Mouse (Mus musculus) lung, embryonic 14.5 days (tissue): Measurements from ENCODE around the gene Gm49405. TPM values are rescaled to one million over a fixed set of nuclear protein-coding genes. Genes with fewer than 3 reads are reported as not detected.
"Not testable (repeated sequence)": the region's sequence is repeated elsewhere in the genome, so short reads cannot be mapped to it uniquely, and the experiment has no call there.

Experiments used
- ATAC-seq: fragments of 200-750 bp; cut with Nextera tagmentation; 2 replicates; pipeline ENCODE4 v1.8.0; 2017; ENCODE audit warnings: mild to moderate bottlenecking, moderate TSS enrichment, moderate library complexity; ENCODE audit not compliant: insufficient read depth
- DNase-seq: peaks from one replicate; pipeline ENCODE4 v3.0.0-alpha.2; 2015
- H3K27ac ChIP-seq: fragments of 300-500 bp; sonication (generic); 2 replicates; pipeline ENCODE4 v1.5.1; 2014; ENCODE audit warnings: low read depth, mild to moderate bottlenecking, moderate library complexity
- H3K27me3 ChIP-seq: fragments of 300-500 bp; sonication (generic); 2 replicates; pipeline ENCODE4 v1.6.1; 2014; ENCODE audit warnings: low read length, control low read depth; ENCODE audit not compliant: insufficient read depth
- H3K36me3 ChIP-seq: fragments of 300-500 bp; sonication (generic); 2 replicates; pipeline ENCODE4 v1.6.1; 2014; ENCODE audit warnings: control low read depth; ENCODE audit not compliant: insufficient read depth
- H3K4me1 ChIP-seq: fragments of 300-500 bp; sonication (generic); 2 replicates; pipeline ENCODE4 v1.6.1; 2014; ENCODE audit warnings: antibody characterized with exemption, control low read depth; ENCODE audit not compliant: insufficient read depth
- H3K4me2 ChIP-seq: fragments of 300-500 bp; sonication (generic); 2 replicates; pipeline ENCODE4 v1.6.1; 2014; ENCODE audit warnings: mild to moderate bottlenecking
- H3K4me3 ChIP-seq: fragments of 300-500 bp; sonication (generic); 2 replicates; pipeline ENCODE4 v1.5.1; 2014; ENCODE audit warnings: low read depth, low read length
- H3K9ac ChIP-seq: fragments of 300-500 bp; sonication (generic); 2 replicates; pipeline ENCODE4 v1.6.1; 2014
- H3K9me3 ChIP-seq: fragments of 300-500 bp; sonication (generic); 2 replicates; pipeline ENCODE4 v1.6.1; 2016; ENCODE audit warnings: low read depth, low read length, control low read depth
- CTCF ChIP-seq: IDR thresholded peaks from 2 replicates; pipeline ENCODE4 v1.5.1; 2016; ENCODE audit warnings: antibody characterized with exemption, low read depth
- WGBS: fragments of 180-500 bp; shearing (Covaris S2); extraction: QIAGEN DNeasy Blood & Tissue Kit; methylation state at CpG from one replicate; pipeline ENCODE4 v1.1.7; 2014; 5-methylcytosine and 5-hydroxymethylcytosine counted together
- polyA plus RNA-seq: library from polyadenylated mRNA; unstranded; fragments of >200 nt; fragmentation: Nextera tagmentation; extraction: Ambion mirVana; gene quantifications from 2 replicates; pipeline ENCODE4 v1.2.1, GENCODE M21; 2014

Gm49405 gene
- polyA plus RNA-seq, 1 experiment from 2014 or later, result 2.3 TPM

DNA sequence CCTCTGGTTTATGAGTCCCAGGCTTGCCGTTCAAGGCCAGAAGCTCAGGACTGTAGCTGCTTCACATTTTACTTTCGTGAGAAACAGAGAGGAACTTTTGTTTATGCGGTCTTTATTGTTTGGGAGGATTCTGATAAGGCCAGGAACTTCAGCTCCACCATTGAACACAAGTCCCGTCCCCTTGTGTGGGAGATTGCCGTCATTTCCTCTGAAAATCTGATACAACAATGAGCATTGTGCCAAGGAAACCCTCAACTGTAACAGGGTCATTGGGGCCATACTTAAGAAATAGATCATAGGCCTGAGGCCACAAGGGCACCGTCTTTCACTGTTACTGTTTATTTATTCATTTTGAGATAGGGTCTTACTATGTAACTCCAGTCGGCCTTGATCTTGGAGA is 22.8 kb downstream of the Gm49405 start:
- Histone ChIP-seq H3K36me3 (no peaks in the 10 kb centered on the region), H3K9ac (no peak overlapping the region), H3K9me3 (no peaks in the 10 kb centered on the region), H3K4me3 (no peak overlapping the region), H3K4me2 (no peak overlapping the region), H3K27me3 (no peaks in the 10 kb centered on the region), H3K4me1 (no peaks in the 10 kb centered on the region), H3K27ac (no peak overlapping the region)
- TF ChIP-seq CTCF, result no peak
- 55% methylated on average over 7 of the region's 7 CpGs for WGBS
- no peak for ATAC-seq
- no peak for DNase-seq

- H3K9me3 ChIP-seq, result no peaks in the 10 kb centered on the region
- ATAC-seq, result no peak
- H3K36me3 ChIP-seq, result no peaks in the 10 kb centered on the region
- no peak for DNase-seq
- H3K4me1 ChIP-seq, result no peaks in the 10 kb centered on the region
- no peak overlapping the region for H3K9ac ChIP-seq
- no peak for TF ChIP-seq CTCF
- H3K4me3 ChIP-seq, result no peak overlapping the region
- no peak overlapping the region for H3K4me2 ChIP-seq
- no peak overlapping the region for H3K27ac ChIP-seq
- H3K27me3 ChIP-seq, result no peaks in the 10 kb centered on the region
Observed at GRCm38 (mm10) chr19:4027576-4027975, 27.1 kb downstream of the Gm49405 start.

- DNase-seq (no peak), ATAC-seq (no peak)
- H3K9me3 ChIP-seq, result no peaks in the 10 kb centered on the region
- no peaks in the 10 kb centered on the region for H3K4me1 ChIP-seq
- 0 out of 2 replicates have a peak, but pooled peaks cover 6% of the 10 kb centered on the region for H3K36me3 ChIP-seq
- no peak for TF ChIP-seq CTCF
- no peak overlapping the region for H3K9ac ChIP-seq
- no peak overlapping the region for H3K4me3 ChIP-seq
- H3K27me3 ChIP-seq, result no peaks in the 10 kb centered on the region
- WGBS, result 58% methylated on average over 7 of the region's 7 CpGs
- H3K4me2 ChIP-seq, result no peak overlapping the region
- no peak overlapping the region for H3K27ac ChIP-seq
Observed at GRCm38 (mm10) chr19:4032668-4033067, 32.2 kb downstream of the Gm49405 start.

GRCm38 (mm10) chr19:4033298-4033697 is 32.9 kb downstream of the Gm49405 start:
- DNase-seq (no peak), ATAC-seq (no peak)
- Histone ChIP-seq H3K9me3 (no peaks in the 10 kb centered on the region), H3K4me2 (no peak overlapping the region), H3K9ac (no peak overlapping the region), H3K4me3 (no peak overlapping the region), H3K27me3 (no peaks in the 10 kb centered on the region), H3K36me3 (0 out of 2 replicates have a peak, but pooled peaks cover 6% of the 10 kb centered on the region), H3K4me1 (peaks cover 3% of the 10 kb centered on the region; the same call in 1 of the 2 replicates), H3K27ac (no peak overlapping the region)
- no peak for TF ChIP-seq CTCF
- 50% methylated on average over 3 of the region's 3 CpGs for WGBS

- no peak overlapping the region for H3K27ac ChIP-seq
Observed at GRCm38 (mm10) chr19:4033742-4034141, 33.3 kb downstream of the Gm49405 start.

DNA sequence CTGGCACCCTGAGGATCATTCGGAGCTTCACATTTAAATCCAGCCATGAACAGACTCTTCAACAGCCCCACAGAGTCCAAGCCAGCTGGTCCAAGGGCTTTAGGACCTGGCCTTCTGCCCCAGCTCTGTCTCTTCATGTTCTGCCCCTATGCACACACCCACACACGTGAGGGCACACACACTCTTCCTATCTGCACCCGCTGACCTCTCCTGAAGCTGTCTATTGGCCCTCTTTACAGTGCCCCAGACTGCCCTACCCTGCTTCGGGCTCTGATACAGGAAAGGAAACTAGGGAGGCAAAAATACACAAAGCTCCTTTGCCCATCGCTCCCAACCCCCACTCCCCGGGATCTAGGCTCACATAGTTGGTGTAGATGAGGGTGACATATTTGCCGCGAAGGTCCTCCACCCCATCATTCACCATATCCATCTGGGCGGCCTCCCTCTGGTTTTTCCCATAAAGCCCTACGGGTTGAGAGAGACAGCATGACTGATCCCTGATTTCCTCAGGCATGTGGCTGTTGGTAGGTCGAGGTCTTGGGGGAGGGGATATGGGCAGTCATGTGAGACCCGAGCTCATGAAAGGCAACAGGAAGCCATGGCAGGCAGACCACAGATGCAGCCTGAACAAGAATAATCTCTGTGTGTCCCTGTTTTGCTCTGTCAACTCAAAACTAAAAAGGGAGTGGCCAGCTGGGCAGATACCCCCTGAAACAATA is 36.1 kb downstream of the Gm49405 start:
- H3K4me1 ChIP-seq, result peaks cover 4% of the 10 kb centered on the region; the same call in 1 of the 2 replicates
- no peaks in the 10 kb centered on the region for H3K9me3 ChIP-seq
- no peak for TF ChIP-seq CTCF
- H3K27ac ChIP-seq, result no peak overlapping the region
- ATAC-seq, result no peak
- H3K4me3 ChIP-seq, result no peak overlapping the region
- DNase-seq, result no peak
- peak overlapping the region; percentile 19 for H3K4me2 ChIP-seq
- H3K27me3 ChIP-seq, result no peaks in the 10 kb centered on the region
- H3K36me3 ChIP-seq, result 0 out of 2 replicates have a peak, but pooled peaks cover 6% of the 10 kb centered on the region
- WGBS, result 62% methylated on average over 12 of the region's 12 CpGs
- no peak overlapping the region for H3K9ac ChIP-seq

More at GRCm38 (mm10) chr19:4033742-4034141, 33.3 kb downstream of the Gm49405 start:
- 56% methylated on average over 5 of the region's 5 CpGs for WGBS
- Histone ChIP-seq H3K4me2 (no peak overlapping the region), H3K9me3 (no peaks in the 10 kb centered on the region), H3K36me3 (0 out of 2 replicates have a peak, but pooled peaks cover 6% of the 10 kb centered on the region), H3K4me1 (peaks cover 4% of the 10 kb centered on the region; the same call in 1 of the 2 replicates), H3K9ac (no peak overlapping the region), H3K4me3 (no peak overlapping the region), H3K27me3 (no peaks in the 10 kb centered on the region)
- DNase-seq, result no peak
- TF ChIP-seq CTCF, result no peak
- no peak for ATAC-seq

DNA sequence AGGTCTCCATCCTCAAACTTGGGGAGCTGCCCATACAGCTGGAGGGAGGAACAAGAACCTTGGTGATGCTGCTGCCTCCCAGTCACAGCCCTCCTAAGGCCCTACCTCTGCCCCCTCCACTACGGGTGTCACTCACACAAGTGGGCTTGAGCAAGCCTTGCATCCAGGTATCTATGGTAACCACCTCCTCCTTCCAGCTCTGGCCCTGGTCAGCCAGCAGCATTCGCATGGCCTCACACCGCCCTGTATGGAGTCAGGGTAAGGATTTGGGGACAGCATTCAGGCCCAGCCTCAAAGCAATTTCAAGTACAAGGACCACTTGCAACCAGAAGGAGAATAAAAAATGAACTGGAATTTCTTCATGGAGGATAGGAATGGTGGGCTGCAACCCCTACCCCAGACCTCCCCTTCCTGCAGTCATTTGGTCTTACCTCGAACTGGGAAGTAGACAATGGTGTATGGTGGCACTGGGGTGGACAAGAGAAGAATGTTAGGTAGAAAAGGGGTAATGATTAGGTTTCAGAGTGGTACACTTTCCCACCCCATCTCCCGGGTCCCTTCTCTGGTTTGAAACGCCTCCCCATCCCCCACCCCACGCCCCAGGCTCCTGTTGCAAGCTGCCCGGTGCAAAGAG is 36.8 kb downstream of the Gm49405 start:
- H3K27me3 ChIP-seq, H3K4me1 ChIP-seq, DNase-seq, H3K9me3 ChIP-seq, H3K36me3 ChIP-seq: not testable (repeated sequence)
- WGBS, result 23% methylated on average over 7 of the region's 8 CpGs
- peak; percentile 47; the same call in 1 of the 2 replicates for ATAC-seq
- Histone ChIP-seq H3K4me3 (peak overlapping the region; percentile 50), H3K4me2 (peak overlapping the region; percentile 75), H3K9ac (peak overlapping the region; percentile 79), H3K27ac (peak overlapping the region; percentile 33; the same call in 1 of the 2 replicates)
